Mouse (Mus musculus): Measurements from ENCODE around the gene Dnmbp.
"Not testable (repeated sequence)": the region's sequence is repeated elsewhere in the genome, so short reads cannot be mapped to it uniquely, and the experiment has no call there.

The Dnmbp gene

DNA sequence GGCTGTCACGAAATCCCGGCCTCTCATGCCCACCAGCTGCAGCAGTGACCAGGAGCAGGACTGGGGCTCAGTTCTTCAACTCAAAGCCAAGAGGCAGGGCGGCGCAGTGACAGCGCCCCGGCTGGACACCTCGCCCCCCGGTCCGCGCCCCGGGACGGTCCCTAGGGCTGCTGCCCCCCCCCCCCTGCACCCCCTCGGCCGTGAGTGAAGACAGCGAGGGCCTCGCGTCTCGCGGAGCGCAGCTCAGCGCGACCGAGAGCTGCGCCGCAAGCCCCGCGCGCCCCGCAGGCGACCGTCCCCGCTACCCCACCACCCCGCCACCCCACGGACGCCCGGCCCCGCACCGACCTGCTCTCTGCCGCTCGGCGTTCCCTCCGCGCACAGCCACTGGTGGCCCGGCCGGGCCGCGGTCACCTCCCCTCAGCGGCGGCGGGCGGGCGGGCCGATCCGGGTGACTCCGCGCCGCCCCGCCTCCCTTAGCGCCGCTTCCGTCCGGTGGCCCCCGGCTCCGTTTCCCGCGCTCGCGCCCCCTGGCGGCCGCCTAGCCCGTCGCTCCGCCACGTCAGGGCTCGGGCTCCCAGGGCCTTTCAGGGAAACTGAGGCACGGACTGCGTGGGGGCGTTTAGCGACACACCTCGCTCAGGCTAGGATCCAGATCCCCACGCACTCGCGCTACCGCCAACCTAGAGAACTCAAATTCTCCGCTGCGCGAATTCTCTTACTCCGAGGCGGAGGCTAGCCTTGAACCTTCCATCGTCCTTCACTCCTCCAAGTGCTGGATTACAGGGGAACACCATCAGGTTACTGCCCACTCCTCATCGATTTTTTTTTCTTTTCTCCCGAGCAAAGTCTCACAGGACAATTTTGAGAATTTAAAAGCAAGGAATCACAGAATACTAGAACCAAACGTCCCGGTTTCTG, at the start of gene Dnmbp:
Gene Dnmbp, minus strand, starts transcription at position 423 of the 921 bp plus-strand sequence.
- DNase-seq (ENCODE audit: low read depth, low spot score), result no peak

DNA sequence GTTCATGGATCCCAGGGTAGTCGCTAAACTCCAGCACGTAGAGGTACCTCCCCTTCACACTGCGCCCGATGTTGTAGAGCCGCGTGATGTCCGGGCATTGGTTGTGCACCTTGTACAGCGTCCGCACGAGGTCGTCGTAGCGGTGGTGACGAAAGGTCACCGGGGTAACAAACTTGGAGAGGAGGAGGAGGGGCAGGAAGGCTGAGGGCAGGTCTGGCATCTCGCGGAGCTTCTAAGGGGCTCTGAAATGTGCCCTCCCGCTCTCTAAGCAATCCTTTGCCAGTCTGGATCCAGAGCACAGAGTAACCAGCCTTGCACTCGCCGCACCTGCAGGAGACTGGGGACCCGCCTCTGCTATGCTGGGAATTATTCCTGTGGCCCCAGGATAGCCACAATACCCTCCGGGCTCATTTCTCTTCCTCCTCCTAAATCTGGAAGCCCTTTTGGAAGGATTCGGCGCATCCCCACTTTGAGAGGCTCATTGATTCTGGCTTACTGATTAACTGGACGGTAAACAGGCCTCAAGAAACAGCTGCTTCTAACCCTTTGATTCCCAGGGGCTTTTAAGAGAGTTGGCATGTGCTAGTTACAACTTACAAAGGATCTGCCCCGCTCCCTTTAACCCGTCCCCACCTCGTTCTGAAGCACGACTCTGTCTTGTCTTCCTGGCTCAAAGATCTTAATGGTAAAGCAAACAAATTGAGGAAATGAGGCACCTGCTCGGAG, 46.2 kb upstream of the Dnmbp start, which contains the start of gene Cpn1:
Gene Cpn1, minus strand, starts transcription at position 488 of the 726 bp plus-strand sequence.
- peak; percentile 40 for DNase-seq (ENCODE audit: low read depth, low spot score)

DNA sequence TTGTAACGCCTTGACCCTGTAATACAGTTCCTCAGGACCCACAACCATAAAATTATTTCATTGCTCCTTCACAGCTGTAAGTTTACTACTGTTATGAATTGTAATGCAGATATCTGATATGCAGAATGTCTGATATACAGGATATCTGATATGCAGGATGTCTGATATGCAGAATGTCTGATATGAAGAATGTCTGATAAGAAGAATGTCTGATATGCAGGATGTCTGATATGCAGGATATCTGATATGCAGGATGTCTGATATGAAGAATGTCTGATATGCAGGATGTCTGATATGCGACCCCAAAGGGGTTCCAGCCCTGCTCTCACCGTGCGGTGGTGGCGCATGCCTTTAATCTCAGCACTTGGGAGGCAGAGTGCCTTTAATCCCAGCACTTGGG, 42.0 kb upstream of the Dnmbp start:
- DNase-seq (ENCODE audit: low read depth, low spot score), result no peak

DNA sequence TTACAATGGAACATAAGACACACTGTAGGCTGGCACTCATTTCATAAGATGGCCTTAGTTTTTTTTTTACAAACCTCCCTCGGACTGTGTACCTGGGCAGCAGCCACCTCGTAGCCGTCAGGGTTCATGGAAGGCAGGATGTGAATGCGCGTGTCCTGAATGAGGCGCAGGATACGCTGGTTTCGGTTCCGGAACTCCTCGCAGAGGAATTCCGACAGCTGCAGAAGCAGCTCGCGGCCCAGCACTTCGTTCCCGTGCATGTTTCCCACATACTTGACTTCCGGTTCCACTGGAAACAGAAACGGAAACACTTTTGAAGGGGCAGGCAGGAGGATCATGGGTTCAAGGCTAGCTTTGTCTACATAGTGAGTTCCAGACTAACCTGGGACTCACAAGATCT, 40.7 kb upstream of the Dnmbp start:
- DNase-seq (ENCODE audit: low read depth, low spot score), result peak; percentile 20

DNA sequence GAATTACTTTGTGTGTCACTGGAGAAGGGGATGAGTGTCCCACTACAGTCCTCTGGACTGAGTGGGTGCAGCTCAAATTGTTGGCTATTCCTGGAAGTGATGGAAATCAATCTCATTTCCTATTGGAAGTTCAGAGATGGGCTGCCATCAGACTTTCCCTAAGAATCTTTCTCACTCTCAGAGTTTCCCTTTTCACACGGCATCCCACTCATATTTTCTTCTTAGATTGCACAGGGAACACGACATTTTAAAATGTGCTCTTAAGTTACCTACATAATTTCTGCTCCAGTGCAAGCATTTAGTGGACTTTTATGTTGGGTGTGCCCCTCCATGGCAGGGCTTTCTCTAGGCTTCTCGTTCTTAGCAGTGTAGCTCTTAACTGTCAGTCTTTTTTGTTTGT, 37.8 kb upstream of the Dnmbp start:
- no peak for DNase-seq (ENCODE audit: low read depth, low spot score)

DNA sequence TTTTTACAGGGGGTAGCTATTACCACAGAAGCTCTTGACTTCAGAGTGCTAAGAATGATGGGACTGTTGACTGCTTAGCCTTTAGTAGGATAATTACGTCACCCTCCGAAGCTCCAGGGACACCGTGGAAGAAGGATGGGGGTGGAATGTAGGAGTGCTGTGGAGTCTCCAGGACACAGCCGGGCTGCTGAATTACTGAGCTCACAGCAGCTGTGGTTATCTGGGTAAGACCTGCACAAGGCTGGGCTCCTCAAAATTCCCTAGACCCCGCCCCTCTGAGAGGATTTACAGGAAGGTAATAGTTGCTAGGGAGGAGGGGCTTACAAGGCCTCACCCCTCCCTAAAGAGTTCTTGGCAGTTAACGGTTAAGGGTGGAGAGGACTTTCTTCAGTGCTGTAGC, 36.7 kb upstream of the Dnmbp start:
- DNase-seq (ENCODE audit: low read depth, low spot score), result no peak

DNA sequence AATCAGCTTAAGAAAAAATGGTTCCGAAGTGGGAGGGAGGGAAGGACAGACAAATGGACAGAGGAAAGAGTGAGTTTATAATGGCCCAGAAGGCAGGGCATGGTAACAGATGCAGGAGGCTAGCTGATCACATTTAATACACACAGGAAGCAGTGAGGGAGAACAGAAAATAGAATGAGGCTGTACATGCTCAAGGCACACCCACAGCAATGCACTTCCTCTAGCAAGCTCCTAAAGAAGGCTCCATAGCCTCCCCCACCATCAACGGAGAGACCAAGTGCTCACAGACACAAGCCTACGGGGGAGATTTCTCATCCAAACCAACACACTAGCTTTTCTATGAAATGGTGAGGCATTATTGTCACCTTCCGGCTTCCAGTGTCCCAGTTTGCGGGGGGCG, 34.2 kb upstream of the Dnmbp start:
- no peak for DNase-seq (ENCODE audit: low read depth, low spot score)

DNA sequence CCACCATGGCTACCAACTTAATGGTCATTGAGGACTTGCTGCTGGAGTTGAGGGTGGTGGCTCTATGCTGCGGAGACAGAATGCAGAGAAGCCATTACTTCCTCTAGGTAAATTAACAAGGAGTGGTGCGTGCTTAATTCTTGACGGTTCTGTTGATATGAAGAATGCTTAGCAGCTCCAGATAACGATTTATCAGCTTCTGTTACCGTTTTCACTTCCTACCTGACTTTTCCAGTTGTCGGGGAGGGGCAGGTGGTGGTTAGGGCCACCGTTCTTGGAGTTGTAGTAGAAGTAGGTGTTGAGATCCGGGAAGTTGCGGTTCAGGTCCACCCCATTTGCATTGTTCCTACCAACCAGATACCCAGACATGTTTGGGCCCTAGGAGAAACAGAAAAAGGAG, 33.7 kb upstream of the Dnmbp start:
- no peak for DNase-seq (ENCODE audit: low read depth, low spot score)

DNA sequence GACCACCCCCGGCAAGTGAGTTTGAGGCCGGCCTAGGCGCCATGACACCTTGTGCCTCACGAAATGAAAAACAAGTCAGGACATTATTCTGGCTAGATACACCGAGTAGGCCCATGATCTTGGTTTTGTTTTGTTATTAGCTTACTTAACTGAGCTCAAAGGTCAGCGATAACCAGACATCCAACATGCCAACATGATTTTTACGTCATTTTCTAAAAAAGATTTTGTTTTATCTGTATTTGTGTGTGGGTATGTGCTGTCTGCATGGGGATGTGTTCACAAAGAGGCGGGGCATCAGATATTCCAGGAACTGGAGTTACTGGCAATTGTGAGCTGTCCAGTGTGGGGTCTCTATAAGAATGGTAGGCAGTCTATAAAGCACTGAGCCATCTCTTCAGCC, 32.1 kb upstream of the Dnmbp start:
- no peak for DNase-seq (ENCODE audit: low read depth, low spot score)

DNA sequence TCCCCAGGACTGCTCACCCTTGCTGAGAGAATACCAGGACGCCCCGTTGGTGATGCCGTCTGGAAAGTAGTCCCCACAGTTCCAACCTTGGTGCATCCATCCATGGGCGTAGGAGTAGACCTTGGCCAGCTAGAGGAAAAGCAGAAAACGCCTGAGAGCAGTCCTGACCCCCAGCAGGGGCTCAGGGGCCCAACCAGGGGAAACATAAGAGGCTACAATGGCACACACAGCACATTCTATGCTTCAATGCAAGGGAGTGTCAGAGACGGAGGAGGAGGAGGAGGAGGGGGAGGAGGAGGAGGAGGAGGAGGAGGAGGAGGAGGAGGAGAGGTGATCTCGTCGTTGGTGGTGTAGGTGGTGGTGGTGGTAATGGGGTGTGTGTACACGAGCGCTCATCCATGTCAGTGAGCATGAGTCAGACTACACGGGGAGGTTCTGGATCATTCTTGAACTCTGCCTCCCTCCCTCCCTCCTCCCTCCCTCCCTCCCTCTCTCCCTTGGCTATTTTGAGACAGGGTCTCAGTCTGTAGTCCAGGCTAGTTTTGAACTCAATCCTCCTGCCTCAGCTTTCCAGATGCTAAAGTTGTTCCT, 28.5 kb upstream of the Dnmbp start:
- DNase-seq (ENCODE audit: low read depth, low spot score), result no peak

DNA sequence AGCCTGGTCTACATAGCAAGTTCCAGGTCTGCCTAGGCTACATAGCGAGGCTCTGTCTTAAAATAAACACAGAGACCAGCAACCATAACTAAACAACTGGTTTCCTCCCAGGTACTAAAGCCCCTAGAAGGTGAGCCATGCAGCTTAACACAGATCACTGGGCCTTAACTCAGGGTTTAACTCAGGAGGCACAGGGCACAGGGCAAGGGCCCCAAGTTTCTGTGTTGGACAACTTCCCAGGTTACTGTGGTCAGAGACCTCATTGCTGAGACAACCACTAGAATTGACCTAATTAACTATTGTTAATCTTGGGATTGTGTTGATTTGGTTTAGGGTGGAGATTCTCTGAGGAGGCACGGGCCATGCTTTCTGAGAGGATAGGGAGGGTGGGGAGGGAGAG, 26.5 kb upstream of the Dnmbp start:
- DNase-seq (ENCODE audit: low read depth, low spot score), result no peak

DNA sequence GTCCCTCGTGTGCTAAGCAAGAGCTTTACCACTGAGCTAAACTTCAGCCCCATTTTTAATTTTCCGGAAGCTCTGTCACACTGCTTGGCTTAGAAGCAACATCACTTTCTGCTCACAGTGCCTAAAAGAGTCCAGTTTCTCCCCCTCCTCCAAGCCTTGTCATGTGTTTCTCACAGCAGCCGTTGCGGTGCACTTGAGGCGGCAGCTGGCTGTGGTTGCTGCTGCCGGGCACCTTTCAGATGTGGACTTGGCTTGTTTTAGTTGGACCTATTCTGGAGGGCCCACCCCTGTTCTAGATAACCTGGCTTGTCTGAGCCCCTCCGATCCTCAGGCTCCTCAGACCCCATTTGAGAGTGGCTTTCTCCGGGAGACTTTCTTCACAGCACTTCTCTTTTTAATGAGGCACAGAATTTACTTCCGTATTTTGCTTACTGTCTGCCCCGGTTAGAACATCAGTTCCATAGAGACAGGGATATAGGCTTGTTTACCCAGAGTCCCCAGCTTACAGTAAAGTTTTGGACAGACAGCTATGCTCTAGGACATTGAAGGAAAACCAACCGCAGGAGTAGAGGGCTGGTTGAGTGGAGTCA, 25.6 kb upstream of the Dnmbp start:
- DNase-seq (ENCODE audit: low read depth, low spot score), result no peak

DNA sequence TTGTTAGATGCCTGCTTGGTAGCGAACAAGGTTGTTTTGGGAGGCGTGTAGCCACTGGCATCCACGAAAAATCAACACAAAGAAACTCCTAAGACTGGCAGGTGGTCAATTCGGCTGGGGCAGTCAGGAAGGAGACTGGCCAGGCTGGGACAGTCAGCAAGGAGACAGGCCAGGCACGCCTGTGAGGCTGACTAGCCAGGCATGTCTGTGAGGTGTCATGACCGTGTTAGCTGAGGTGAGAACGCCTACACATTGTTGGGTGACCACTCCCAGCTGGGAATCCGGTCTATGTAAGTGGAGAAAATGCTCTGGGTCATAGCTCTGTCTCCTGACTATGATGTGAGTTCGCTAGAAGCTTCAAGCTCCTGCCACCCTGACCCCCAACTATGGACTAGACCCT, 22.8 kb upstream of the Dnmbp start:
- DNase-seq (ENCODE audit: low read depth, low spot score), result no peak

DNA sequence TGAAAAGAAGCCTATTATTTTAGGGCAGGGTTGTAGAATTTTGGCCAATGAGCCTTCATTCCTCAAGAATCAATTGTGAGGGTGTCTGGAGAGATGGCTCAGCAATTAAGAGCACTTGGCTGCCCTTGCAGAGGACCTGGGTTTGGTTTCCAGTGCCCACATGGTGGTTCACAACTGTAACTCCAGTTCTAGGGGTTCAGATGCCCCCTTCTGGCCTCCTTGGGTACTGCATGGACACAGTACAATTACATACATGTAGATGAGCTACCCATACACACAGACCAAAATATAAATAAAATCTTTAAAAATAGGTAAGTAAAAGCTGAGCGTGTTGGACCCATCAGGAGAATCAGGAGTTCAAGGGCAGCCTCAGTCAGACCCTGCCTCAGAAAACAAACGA, 21.2 kb upstream of the Dnmbp start:
- no peak for DNase-seq (ENCODE audit: low read depth, low spot score)

DNA sequence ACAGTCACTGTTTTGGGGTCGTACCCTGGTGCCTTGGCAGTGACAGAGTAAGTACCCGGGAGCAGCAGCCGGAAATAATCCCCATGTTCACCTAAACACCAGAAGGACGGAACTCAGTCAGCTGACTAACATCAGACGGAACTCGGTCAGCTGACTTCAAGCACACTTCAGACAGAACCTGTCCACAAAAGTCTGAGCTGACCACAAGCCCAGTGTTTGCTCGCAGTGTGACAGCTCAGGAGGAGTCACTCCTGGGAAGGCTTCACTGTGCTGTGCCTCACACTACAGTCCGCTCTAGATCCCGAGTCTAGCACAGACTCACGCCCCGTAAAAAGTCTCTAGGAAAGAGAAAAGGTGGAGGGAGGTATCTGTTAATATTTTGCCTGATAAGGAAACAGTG, 20.0 kb upstream of the Dnmbp start:
- DNase-seq (ENCODE audit: low read depth, low spot score), result no peak

DNA sequence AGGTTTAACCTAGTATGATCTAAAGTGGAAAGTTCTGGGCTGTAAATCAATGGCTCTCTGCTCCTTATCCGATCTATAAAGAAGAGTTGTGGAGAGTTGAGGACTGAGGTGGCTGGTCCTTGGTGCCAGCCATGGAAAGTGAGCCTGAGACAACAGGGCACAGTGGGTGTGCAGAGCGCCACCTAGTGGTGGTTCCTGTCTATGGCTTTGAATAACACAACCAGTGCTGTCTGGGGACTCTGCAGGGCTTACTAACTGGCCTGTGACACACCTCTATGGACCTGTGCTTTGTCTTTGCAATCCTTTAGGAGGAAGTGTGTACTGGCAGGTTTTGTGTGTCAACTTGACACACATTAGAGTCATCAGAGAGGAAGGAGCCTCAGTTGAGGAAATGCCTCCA, 19.2 kb upstream of the Dnmbp start:
- DNase-seq (ENCODE audit: low read depth, low spot score), result no peak

DNA sequence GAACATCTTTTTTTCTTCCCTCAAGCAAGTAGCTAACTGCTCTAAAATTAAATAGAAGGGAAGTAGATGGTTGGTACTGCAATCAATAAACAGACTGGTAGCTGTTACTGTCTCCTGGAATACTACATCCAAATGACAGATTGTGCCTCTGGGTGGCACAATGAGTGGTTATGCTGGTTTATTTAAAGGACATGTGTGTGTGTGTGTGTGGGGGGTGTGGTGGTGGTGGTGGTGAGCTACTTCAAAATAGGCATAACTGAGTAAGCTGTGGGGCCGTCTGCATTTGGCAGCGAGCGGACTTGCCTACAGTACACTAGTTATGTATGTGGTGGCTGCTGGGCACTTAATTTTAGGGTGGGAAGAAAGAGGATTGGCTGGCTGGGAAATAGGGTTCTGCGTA, 17.9 kb upstream of the Dnmbp start:
- no peak for DNase-seq (ENCODE audit: low read depth, low spot score)

DNA sequence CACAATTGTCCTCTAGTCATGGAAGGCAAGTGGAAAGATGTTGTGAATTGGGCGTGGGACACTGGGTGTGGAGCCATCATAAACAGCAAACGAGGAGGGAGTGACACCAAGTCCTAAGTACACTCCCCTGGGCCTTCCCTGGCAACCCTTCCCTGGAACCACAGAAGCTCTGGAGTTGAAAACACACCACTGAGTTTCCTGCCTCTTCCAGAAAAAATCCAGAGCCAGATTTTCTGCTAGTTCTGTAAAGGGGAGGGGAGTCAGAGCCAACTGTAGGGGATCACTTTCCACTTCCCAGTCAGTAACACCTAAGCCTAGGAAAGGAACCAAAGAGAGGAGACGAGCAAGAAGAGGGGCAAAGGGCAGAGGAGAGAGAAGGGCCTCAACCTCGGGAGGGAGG, 17.4 kb upstream of the Dnmbp start:
- DNase-seq (ENCODE audit: low read depth, low spot score), result no peak

DNA sequence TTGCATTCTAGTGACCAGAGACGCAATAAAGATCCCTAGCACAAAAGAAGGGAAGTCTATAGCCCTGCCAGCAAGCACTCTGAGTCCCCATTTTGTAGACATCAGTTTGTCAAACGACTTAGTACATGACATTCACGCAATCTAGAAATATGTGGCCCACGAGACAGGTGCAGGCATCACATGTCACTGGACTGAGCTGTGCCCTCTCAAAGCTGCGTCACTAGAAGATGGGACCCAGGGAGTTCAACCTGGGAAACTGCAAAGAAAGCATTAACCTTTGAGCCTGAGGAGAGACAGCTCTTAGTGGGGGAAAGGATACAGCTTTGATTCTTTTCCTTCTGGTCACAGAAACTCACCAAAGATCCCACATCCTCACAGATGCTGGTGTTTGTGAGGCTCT, 15.3 kb upstream of the Dnmbp start:
- no peak for DNase-seq (ENCODE audit: low read depth, low spot score)

DNA sequence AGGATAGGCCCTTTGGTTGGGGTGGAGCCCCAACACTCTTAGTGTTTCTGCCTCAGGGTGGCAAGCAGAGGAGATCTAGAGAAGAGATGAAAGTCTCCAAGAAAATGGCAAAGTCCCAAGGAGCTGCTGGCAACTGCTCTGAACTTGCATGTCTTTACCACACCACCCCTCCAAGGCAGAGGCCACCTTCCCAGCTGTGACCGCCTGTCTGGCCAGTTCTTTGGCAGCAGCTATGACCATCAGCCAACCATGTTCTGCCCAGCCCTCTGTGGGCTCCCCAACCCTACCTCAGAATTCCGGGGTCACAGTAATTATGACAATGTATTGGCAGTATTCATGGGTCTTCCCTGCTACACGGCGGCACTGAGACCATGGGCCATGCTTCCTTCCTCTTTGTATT, 14.9 kb upstream of the Dnmbp start:
- no peak for DNase-seq (ENCODE audit: low read depth, low spot score)

DNA sequence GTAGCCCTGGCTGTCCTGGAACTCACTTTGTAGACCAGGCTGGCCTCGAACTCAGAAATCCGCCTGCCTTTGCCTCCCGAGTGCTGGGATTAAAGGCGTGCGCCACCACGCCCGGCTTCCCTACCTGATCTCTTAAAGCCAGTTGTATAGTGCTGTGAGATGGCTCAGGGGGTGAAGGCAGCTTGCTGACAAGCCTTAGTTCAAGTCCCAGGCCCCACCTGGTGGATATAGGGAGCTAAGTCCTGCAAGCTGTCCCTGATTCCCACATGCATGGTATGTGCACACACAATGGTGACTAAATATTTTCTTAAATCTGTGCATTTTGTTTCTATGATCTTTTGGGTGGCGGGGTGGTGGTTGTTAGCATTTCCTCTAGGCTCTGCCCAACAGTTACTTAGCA, 12.9 kb upstream of the Dnmbp start:
- not testable (repeated sequence) for DNase-seq (ENCODE audit: low read depth, low spot score)

DNA sequence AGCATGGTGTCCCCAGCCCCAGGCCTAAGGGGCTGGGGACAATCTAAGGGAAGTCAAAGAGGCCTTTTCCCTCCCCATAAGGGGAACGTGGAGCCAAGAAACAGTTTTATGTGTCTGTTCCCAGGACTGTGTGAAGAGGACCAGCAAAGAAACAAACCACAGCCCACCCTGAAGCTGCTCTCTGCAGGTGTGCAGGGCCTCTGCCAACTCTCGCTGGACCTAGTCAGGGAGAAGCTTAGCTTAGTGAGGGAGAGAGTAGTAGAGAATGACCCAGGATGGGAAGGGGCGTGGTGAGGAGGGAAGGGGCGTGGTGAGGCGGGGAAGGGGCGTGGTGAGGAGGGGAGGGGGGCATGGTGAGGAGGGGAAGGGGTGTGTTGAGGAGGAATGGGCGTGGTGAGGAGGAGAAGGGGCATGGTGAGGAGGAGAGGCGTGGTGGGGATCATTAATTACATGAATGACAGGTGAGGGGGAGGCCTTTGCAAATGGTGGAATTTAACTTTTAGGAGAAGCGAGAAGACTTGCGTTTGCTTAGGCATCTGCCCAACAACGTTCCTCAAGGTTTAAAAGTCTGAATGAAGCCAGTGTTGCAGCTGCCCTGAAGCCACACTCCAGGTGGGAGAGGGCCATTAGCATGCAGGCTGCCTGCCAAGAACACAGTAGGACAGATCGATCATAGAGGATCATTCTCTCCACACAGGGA, 9.3 kb upstream of the Dnmbp start:
- DNase-seq (ENCODE audit: low read depth, low spot score), result peak; percentile 48

Measured in WW6 (cell line).